Mouse (Mus musculus) adrenal gland, adult 8-10 months (tissue): ENCODE results near the gene Olfr665. TPM values are rescaled to one million over a fixed set of nuclear protein-coding genes. Genes with fewer than 3 reads are reported as not detected.
"Not testable (repeated sequence)": the region's sequence is repeated elsewhere in the genome, so short reads cannot be mapped to it uniquely, and the experiment has no call there.

Experiments used
- DNase-seq: peaks from one replicate; pipeline ENCODE4 v3.0.0; 2022
- total RNA-seq, 4 experiments: library from RNA; stranded (reverse); gene quantifications; 2 replicates each; pipeline ENCODE4 v1.2.4; 2022

Gene Olfr665
- total RNA-seq: not detected

- DNase-seq: no peak
Observed at GRCm38 (mm10) chr7:104877731-104878130, at the start of gene Olfr665. TSS of gene Olfr665 (plus strand) at chr7:104878031.

GRCm38 (mm10) chr7:104842503-104842902 lies 35.3 kb upstream of the Olfr665 start, which contains the start of gene Usp17lb:
TSS of gene Usp17lb (minus strand) at chr7:104842603.
- DNase-seq: no peak

GRCm38 (mm10) chr7:104843731-104844287 lies 34.0 kb upstream of the Olfr665 start:
- DNase-seq: no peak

GRCm38 (mm10) chr7:104851546-104851945 lies 26.3 kb upstream of the Olfr665 start:
- not testable (repeated sequence) for DNase-seq

- no peak for DNase-seq
Observed at GRCm38 (mm10) chr7:104855248-104855750, 22.5 kb upstream of the Olfr665 start.

- not testable (repeated sequence) for DNase-seq
Observed at GRCm38 (mm10) chr7:104856709-104857108, 21.1 kb upstream of the Olfr665 start, which contains the start of gene Usp17la. TSS of gene Usp17la (plus strand) at chr7:104857009.

GRCm38 (mm10) chr7:104857683-104858082 lies 20.1 kb upstream of the Olfr665 start:
- no peak for DNase-seq

GRCm38 (mm10) chr7:104861381-104861780 lies 16.4 kb upstream of the Olfr665 start:
- peak; percentile 4 for DNase-seq

- no peak for DNase-seq
Observed at GRCm38 (mm10) chr7:104895852-104896251, 18.0 kb downstream of the Olfr665 start, which contains the start of gene Olfr666. TSS of gene Olfr666 (minus strand) at chr7:104895952.

GRCm38 (mm10) chr7:104921382-104921781 lies 43.6 kb downstream of the Olfr665 start, which contains the start of gene Olfr667:
TSS of gene Olfr667 (minus strand) at chr7:104921482.
- DNase-seq: no peak

GRCm38 (mm10) chr7:104927957-104928356 lies 50.1 kb downstream of the Olfr665 start, which contains the start of gene Olfr668:
TSS of gene Olfr668 (minus strand) at chr7:104928057.
- DNase-seq: no peak

Other genes starting within 250 kb of the Olfr665 start
- not detected for gene Olfr658, start 230.7 kb upstream of the Olfr665 start, total RNA-seq
- not detected for gene Olfr659, start 211.3 kb upstream of the Olfr665 start, total RNA-seq
- gene Olfr661, start 191.5 kb upstream of the Olfr665 start, total RNA-seq: not detected
- not detected for gene Usp17le, start 100.6 kb upstream of the Olfr665 start, total RNA-seq
- gene Usp17lb, start 35.4 kb upstream of the Olfr665 start, total RNA-seq: not detected
- not detected for gene Usp17la, start 21.0 kb upstream of the Olfr665 start, total RNA-seq
- not detected for gene Olfr666, start 17.9 kb downstream of the Olfr665 start, total RNA-seq
- gene Olfr667, start 43.5 kb downstream of the Olfr665 start, total RNA-seq: not detected
- not detected for gene Olfr668, start 50.0 kb downstream of the Olfr665 start, total RNA-seq
- gene Olfr669, start 56.2 kb downstream of the Olfr665 start, total RNA-seq: not detected
- not detected for gene Olfr670, start 84.6 kb downstream of the Olfr665 start, total RNA-seq
- gene Olfr671, start 101.1 kb downstream of the Olfr665 start, total RNA-seq: not detected
- not detected for gene Olfr672, start 124.0 kb downstream of the Olfr665 start, total RNA-seq
- not detected for gene Olfr675, start 150.4 kb downstream of the Olfr665 start, total RNA-seq
- gene Olfr676, start 154.7 kb downstream of the Olfr665 start, total RNA-seq: not detected
- gene Olfr677, start 173.3 kb downstream of the Olfr665 start, total RNA-seq: not detected
- not detected for gene Olfr678, start 186.4 kb downstream of the Olfr665 start, total RNA-seq
- not detected for gene Olfr679, start 203.2 kb downstream of the Olfr665 start, total RNA-seq
- not detected for gene Olfr680-ps1, start 214.8 kb downstream of the Olfr665 start, total RNA-seq
- gene Olfr681, start 238.8 kb downstream of the Olfr665 start, total RNA-seq: not detected